Mouse (Mus musculus) gastrocnemius, adult 2 months (tissue): ENCODE data around the gene Slc25a10. TPM values are rescaled to one million over a fixed set of nuclear protein-coding genes. Genes with fewer than 3 reads are reported as not detected.
"Not testable (repeated sequence)": the region's sequence is repeated elsewhere in the genome, so short reads cannot be mapped to it uniquely, and the experiment has no call there.

ENCODE experiments used
- DNase-seq: peaks from one replicate; pipeline ENCODE4 v3.0.0; 2022
- H3K27ac ChIP-seq: fragments of 200-600 bp; 2 replicates; pipeline ENCODE4 v1.8.1; 2022; ENCODE audit warnings: mild to moderate bottlenecking
- H3K4me3 ChIP-seq: fragments of 200-600 bp; 2 replicates; pipeline ENCODE4 v1.8.1; 2022; ENCODE audit warnings: mild to moderate bottlenecking, moderate library complexity
- CTCF ChIP-seq: fragments of 200-600 bp; IDR thresholded peaks from 2 replicates; pipeline ENCODE4 v1.8.1; 2022; ENCODE audit warnings: antibody characterized with exemption, mild to moderate bottlenecking, moderate library complexity
- intact Hi-C: fragments of 180-260 bp; cut with DNase I; formaldehyde crosslinking; loops from one replicate; pipeline ENCODE4 v1.15.1; 2025
- total RNA-seq, 2 experiments: library from RNA; stranded (reverse); gene quantifications; 2 replicates each; pipeline ENCODE4 v1.2.3; 2021

Slc25a10 gene
- total RNA-seq, 2 experiments from 2014 or later: 2.8 to 4.1 TPM

DNA sequence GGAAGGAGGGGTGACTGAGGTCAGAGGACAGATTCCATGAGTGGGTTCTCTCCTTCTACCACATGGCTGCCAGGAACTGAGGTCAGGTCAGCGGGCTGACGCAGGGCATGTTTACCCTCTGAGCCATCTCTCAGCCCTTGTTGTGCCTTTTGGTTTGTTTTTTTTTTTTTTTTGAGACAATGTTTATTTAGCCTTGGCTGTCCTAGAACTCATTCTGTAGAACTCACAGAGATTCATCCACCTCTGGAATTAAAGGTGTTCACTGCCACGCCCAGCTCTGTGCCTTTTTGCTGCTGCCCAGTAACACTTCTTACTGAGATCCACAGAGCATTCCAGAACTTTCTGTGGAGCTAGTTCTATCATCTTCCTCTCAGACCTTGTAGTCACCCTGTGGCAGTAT is 14.0 kb downstream of the Slc25a10 start:
- no peak overlapping the region for H3K4me3 ChIP-seq
- DNase-seq: no peak
- no peak overlapping the region for H3K27ac ChIP-seq
- intact Hi-C loops: no loop called here
- no peak for TF ChIP-seq CTCF

- DNase-seq: no peak
- intact Hi-C loops: no loop called here
- H3K4me3 ChIP-seq: no peak overlapping the region
- TF ChIP-seq CTCF: peak; percentile 38
- H3K27ac ChIP-seq: no peak overlapping the region
Observed at GRCm38 (mm10) chr11:120506899-120507298, 15.3 kb downstream of the Slc25a10 start.

GRCm38 (mm10) chr11:120507611-120508289 is 16.1 kb downstream of the Slc25a10 start:
- TF ChIP-seq CTCF: no peak
- intact Hi-C loops: no loop called here
- no peak for DNase-seq
- no peak overlapping the region for H3K27ac ChIP-seq
- H3K4me3 ChIP-seq: no peak overlapping the region

GRCm38 (mm10) chr11:120508290-120508870 is 16.7 kb downstream of the Slc25a10 start:
- Histone ChIP-seq H3K4me3 (no peak overlapping the region), H3K27ac (no peak overlapping the region)
- no peak for TF ChIP-seq CTCF
- no peak for DNase-seq
- intact Hi-C loops: no loop called here

DNA sequence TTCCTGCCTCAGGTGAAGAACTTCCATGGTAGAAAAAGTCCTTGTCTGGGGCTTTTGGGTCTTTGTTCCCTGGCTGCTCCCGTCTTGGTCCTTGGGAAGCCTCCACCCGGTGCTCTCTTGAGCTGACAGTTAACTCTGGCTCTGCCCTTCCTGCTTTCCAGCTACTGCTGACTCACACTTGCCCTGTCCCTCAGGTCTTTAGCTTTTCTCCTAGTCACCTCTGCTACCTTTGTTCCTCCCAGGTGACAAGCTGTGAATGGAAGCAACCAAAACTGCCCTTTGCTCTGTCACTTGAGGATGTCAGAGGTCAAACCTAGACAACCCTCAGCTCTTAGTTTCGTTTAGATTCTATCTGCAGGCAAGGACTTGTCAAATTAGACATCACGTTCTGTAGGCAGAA is 18.3 kb downstream of the Slc25a10 start:
- intact Hi-C loops: no loop called here
- DNase-seq: no peak
- TF ChIP-seq CTCF: no peak
- Histone ChIP-seq H3K27ac (no peak overlapping the region), H3K4me3 (no peak overlapping the region)

GRCm38 (mm10) chr11:120510375-120511030 is 18.9 kb downstream of the Slc25a10 start:
- Histone ChIP-seq H3K4me3 (peak overlapping the region; percentile 65), H3K27ac (peak overlapping the region; percentile 62)
- intact Hi-C loops: no loop called here
- no peak for DNase-seq
- TF ChIP-seq CTCF: no peak

DNA sequence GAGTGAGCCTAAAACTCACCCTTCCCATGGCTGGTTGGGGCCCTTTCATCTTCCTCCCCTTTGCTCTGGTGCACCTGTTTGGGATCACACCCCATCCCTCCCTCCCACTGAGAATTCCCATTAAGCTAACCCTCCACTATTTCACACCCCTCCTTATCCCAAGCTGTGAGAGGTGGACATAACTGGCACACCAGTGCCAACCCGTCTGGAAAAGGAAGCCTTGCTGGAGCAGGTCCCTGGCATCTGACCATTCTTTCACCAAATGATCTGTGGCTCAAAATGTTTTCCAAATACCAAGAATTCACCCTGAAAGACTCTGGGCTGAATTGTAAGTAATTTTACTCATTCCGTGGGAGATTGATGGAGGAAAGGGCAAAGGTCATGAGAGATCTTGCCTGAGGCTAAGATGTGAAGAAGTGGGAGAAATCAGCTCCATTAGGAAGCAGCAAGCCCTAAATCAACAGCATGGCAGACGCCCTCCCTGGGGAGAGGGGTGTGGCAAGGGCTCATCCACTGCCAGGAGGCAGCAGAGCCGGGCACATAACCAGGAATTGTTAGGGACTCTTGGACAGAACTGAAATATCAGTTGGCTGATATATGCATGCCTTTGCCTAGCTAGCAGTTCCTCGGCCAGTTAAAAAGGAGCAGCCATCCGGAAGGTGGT is 21.3 kb downstream of the Slc25a10 start:
- no peak overlapping the region for H3K4me3 ChIP-seq
- no peak for DNase-seq
- intact Hi-C loops: no loop called here
- no peak overlapping the region for H3K27ac ChIP-seq
- no peak for TF ChIP-seq CTCF

DNA sequence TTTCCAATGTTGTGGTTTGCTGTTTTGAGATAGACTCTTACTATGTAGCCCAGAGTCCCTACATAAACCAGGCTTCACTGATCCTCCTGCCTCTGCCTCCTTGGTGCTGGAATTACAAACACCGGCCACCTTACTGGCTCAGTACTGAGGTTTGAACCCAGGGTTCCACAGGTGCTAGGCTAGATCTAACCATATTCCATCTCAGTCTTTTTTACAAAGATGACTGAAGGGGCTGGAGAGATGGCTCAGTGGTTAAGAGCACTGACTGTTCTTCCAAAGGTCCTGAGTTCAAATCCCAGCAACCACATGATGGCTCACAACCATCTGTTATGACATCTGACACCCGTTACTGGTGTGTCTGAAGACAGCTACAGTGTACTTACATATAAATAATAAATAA is 22.6 kb downstream of the Slc25a10 start:
- not testable (repeated sequence) for DNase-seq, H3K27ac ChIP-seq, H3K4me3 ChIP-seq
- intact Hi-C loops: loop anchor here (2.0 kb wide), 2 partner anchors 65 to 99 kb away; no protein-coding TSS in a partner anchor

DNA sequence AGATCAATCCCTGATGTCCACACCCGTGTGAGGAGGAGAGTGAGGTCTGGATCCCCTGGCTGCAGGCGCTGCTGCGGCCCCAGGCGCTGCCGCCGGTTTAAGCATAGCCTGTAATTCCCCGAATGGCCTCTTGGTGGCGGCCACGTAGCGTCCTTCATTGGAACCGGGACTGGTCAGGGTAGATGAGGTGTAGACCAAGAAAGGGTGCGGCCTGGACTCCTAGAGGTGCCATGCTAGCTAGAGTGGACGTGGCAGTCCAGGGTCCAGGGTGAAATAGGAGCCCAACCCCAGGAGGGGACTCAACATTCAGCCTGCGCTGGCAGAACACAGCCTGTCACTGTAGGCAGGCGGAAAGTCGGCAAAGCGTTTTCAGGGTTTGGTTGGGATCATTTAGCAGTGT is 24.0 kb downstream of the Slc25a10 start:
- Histone ChIP-seq H3K4me3 (no peak overlapping the region), H3K27ac (peak overlapping the region; percentile 75)
- no peak; the same call in 1 of the 2 replicates for TF ChIP-seq CTCF
- DNase-seq: peak; percentile 92
- intact Hi-C loops: loop anchor here (2.0 kb wide), 2 partner anchors 63 to 97 kb away; no protein-coding TSS in a partner anchor

- no peak overlapping the region for H3K4me3 ChIP-seq
- no peak for DNase-seq
- intact Hi-C loops: no loop called here
- no peak for TF ChIP-seq CTCF
- H3K27ac ChIP-seq: no peak overlapping the region
Observed at GRCm38 (mm10) chr11:120517147-120517546, 25.5 kb downstream of the Slc25a10 start.

GRCm38 (mm10) chr11:120518027-120518426 is 26.4 kb downstream of the Slc25a10 start:
- DNase-seq: peak; percentile 65
- Histone ChIP-seq H3K4me3 (peak overlapping the region; percentile 26), H3K27ac (peak overlapping the region; percentile 78)
- no peak for TF ChIP-seq CTCF
- intact Hi-C loops: no loop called here

DNA sequence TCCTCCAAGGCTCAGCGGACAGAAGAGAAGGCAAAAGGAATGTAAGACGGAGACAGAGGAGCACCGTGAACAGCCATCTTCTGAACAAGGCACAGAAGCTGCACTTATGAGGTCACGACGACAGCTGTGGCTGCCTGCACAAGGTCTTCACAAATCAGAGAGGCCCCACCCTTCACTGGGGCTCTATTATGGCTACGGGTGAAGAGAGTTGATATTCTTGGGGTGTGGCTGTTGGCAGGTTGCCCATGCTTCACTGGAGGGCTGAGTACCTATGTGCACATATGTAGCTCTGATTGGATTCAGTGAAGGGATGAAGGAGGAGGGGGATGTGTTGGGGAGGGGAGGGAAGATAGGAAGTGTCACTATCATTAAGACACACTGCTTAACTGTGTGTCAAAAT is 26.9 kb downstream of the Slc25a10 start:
- TF ChIP-seq CTCF: no peak
- peak overlapping the region; percentile 78 for H3K27ac ChIP-seq

GRCm38 (mm10) chr11:120519738-120520137 is 28.1 kb downstream of the Slc25a10 start:
- TF ChIP-seq CTCF: no peak
- intact Hi-C loops: loop anchor here (2.0 kb wide), 2 partner anchors 19 to 29 kb away; partner anchors contain the start of gene Mcrip1
- peak overlapping the region; percentile 83 for H3K27ac ChIP-seq
- DNase-seq: peak; percentile 82
- H3K4me3 ChIP-seq: peak overlapping the region; percentile 52

More for the DNA sequence above, 26.9 kb downstream of the Slc25a10 start:
- intact Hi-C loops: no loop called here
- peak overlapping the region; percentile 26 for H3K4me3 ChIP-seq
- DNase-seq: no peak
